Mouse (Mus musculus) liver, adult 2 months (tissue): ENCODE measurements around the gene Gdpd2.

Experiments
- CTCF ChIP-seq: fragments of 200-500 bp; IDR thresholded peaks from 2 replicates; pipeline ENCODE4 v1.5.1; 2011; ENCODE audit warnings: low read depth, low read length, control low read depth
- POLR2A ChIP-seq: fragments of 200-500 bp; IDR thresholded peaks from 2 replicates; pipeline ENCODE4 v1.6.1; 2011; ENCODE audit warnings: low read length, control low read depth; ENCODE audit not compliant: insufficient read depth; ENCODE audit errors: extremely low read depth

DNA sequence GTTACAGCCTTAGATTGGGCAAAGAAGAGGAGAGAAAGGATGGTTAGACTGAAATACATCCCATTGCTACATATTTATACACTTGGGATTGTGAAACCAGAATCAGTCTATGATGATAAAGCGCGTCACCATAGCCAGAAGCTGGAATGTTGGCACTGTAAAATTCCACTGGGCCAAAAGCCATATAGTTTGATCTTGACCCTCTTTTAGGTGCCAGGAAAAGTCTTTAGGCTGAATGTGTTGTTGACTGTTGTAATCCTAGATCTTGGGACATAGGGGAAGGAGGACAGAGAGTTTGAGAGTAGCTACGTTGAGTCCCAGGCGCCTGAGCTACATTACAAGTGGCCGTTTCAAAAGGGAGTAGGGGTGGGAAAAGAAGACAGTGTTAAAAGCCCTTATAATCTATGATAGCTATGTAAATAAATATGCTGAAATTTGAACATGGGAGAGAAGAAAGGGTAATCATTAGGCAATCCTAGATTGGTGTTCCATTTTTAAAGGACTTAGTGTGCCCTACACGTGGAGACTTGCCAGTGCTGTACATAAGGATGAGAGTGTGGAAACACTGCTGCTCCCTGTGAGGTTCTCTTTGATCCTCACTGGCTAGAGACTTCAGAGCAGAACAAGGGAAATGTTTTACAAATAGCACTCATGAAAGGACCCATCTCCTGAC lies 42.2 kb upstream of the Gdpd2 start:
- TF ChIP-seq POLR2A, result no peak
- TF ChIP-seq CTCF, result no peak
